Mouse (Mus musculus) embryonic facial prominence, embryonic 15.5 days (tissue): ENCODE measurements at regions not wholly inside any gene's neighbourhood (a gene's known extent, or its start where the extent isn't known, plus 50 kb on each side); places are given as distances from the start of the nearest gene placed in this dataset.
"Not testable (repeated sequence)": the region's sequence is repeated elsewhere in the genome, so short reads cannot be mapped to it uniquely, and the experiment has no call there.

ENCODE experiments used
- ATAC-seq: fragments of 200-750 bp; cut with Nextera tagmentation; 2 replicates; pipeline ENCODE4 v1.8.0; 2017; ENCODE audit warnings: low read depth, moderate TSS enrichment; ENCODE audit not compliant: insufficient number of reproducible peaks, low FRiP score, low TSS enrichment
- H3K27ac ChIP-seq: fragments of 300-500 bp; sonication (generic); replicated peaks from 2 replicates; pipeline ENCODE4 v1.5.1; 2015; ENCODE audit warnings: mild to moderate bottlenecking, inconsistent platforms
- H3K27me3 ChIP-seq: fragments of 300-500 bp; sonication (generic); 2 replicates; pipeline ENCODE4 v1.6.1; 2015; ENCODE audit warnings: inconsistent platforms
- H3K36me3 ChIP-seq: fragments of 300-500 bp; sonication (generic); 2 replicates; pipeline ENCODE4 v1.6.1; 2015; ENCODE audit warnings: mild to moderate bottlenecking, inconsistent platforms
- H3K4me1 ChIP-seq: fragments of 300-500 bp; sonication (generic); 2 replicates; pipeline ENCODE4 v1.6.1; 2015; ENCODE audit warnings: inconsistent platforms
- H3K4me2 ChIP-seq: fragments of 300-500 bp; sonication (generic); replicated peaks from 2 replicates; pipeline ENCODE4 v1.6.1; 2015; ENCODE audit warnings: mild to moderate bottlenecking, inconsistent platforms
- H3K4me3 ChIP-seq: fragments of 300-500 bp; sonication (generic); replicated peaks from 2 replicates; pipeline ENCODE4 v1.5.1; 2015; ENCODE audit warnings: mild to moderate bottlenecking, inconsistent platforms
- H3K9ac ChIP-seq: fragments of 300-500 bp; sonication (generic); 2 replicates; pipeline ENCODE4 v1.6.1; 2015; ENCODE audit warnings: inconsistent platforms
- H3K9me3 ChIP-seq: fragments of 300-500 bp; sonication (generic); replicated peaks from 2 replicates; pipeline ENCODE4 v1.6.1; 2016; ENCODE audit warnings: inconsistent platforms
- WGBS: fragments of 180-500 bp; shearing (Covaris S2); methylation state at CpG from one replicate; pipeline ENCODE4 v1.1.7; 2015; 5-methylcytosine and 5-hydroxymethylcytosine counted together

GRCm38 (mm10) chr3:39809586-39809985 lies 721.5 kb upstream of the Intu start:
- H3K9me3 ChIP-seq, result no peaks in the 10 kb centered on the region
- H3K9ac ChIP-seq, result no peak overlapping the region
- H3K4me2 ChIP-seq, result no peak overlapping the region
- no peak overlapping the region for H3K27ac ChIP-seq
- no peak for ATAC-seq
- no peaks in the 10 kb centered on the region for H3K27me3 ChIP-seq
- no peaks in the 10 kb centered on the region for H3K36me3 ChIP-seq
- no peaks in the 10 kb centered on the region for H3K4me1 ChIP-seq
- H3K4me3 ChIP-seq, result no peak overlapping the region
- 65% methylated on average over 1 of the region's 1 CpGs for WGBS

GRCm38 (mm10) chr3:39814814-39815213 lies 716.3 kb upstream of the Intu start:
- 20% methylated on average over 6 of the region's 6 CpGs for WGBS
- H3K9me3 ChIP-seq, result no peaks in the 10 kb centered on the region
- H3K36me3 ChIP-seq, result no peaks in the 10 kb centered on the region
- no peak overlapping the region for H3K9ac ChIP-seq
- no peak overlapping the region for H3K4me2 ChIP-seq
- no peaks in the 10 kb centered on the region for H3K4me1 ChIP-seq
- no peak overlapping the region for H3K27ac ChIP-seq
- no peak overlapping the region for H3K4me3 ChIP-seq
- no peaks in the 10 kb centered on the region for H3K27me3 ChIP-seq
- ATAC-seq, result no peak

- H3K9me3 ChIP-seq, result no peaks in the 10 kb centered on the region
- no peak overlapping the region for H3K9ac ChIP-seq
- H3K4me2 ChIP-seq, result no peak overlapping the region
- H3K27ac ChIP-seq, result no peak overlapping the region
- ATAC-seq, result no peak
- H3K36me3 ChIP-seq, result no peaks in the 10 kb centered on the region
- no peaks in the 10 kb centered on the region for H3K4me1 ChIP-seq
- no peaks in the 10 kb centered on the region for H3K27me3 ChIP-seq
- 87% methylated on average over 8 of the region's 8 CpGs for WGBS
- no peak overlapping the region for H3K4me3 ChIP-seq
Observed at GRCm38 (mm10) chr3:39830488-39831056, 700.5 kb upstream of the Intu start.

- no peak overlapping the region for H3K4me3 ChIP-seq
- no peaks in the 10 kb centered on the region for H3K9me3 ChIP-seq
- WGBS, result 49% methylated on average over 6 of the region's 6 CpGs
- no peaks in the 10 kb centered on the region for H3K27me3 ChIP-seq
- no peak for ATAC-seq
- no peaks in the 10 kb centered on the region for H3K36me3 ChIP-seq
- H3K27ac ChIP-seq, result no peak overlapping the region
- H3K4me1 ChIP-seq, result no peaks in the 10 kb centered on the region
- no peak overlapping the region for H3K9ac ChIP-seq
- no peak overlapping the region for H3K4me2 ChIP-seq
Observed at GRCm38 (mm10) chr3:39838377-39839145, 692.5 kb upstream of the Intu start.

- no peaks in the 10 kb centered on the region for H3K27me3 ChIP-seq
- WGBS, result 81% methylated on average over 5 of the region's 5 CpGs
- H3K36me3 ChIP-seq, result no peaks in the 10 kb centered on the region
- H3K9ac ChIP-seq, result no peak overlapping the region
- no peak overlapping the region for H3K4me3 ChIP-seq
- H3K4me2 ChIP-seq, result no peak overlapping the region
- H3K27ac ChIP-seq, result no peak overlapping the region
- no peaks in the 10 kb centered on the region for H3K4me1 ChIP-seq
- no peak for ATAC-seq
- H3K9me3 ChIP-seq, result no peaks in the 10 kb centered on the region
Observed at GRCm38 (mm10) chr3:39840946-39841345, 690.1 kb upstream of the Intu start.

- no peaks in the 10 kb centered on the region for H3K36me3 ChIP-seq
- no peak overlapping the region for H3K4me2 ChIP-seq
- H3K27ac ChIP-seq, result no peak overlapping the region
- H3K4me3 ChIP-seq, result no peak overlapping the region
- H3K9ac ChIP-seq, result no peak overlapping the region
- H3K4me1 ChIP-seq, result no peaks in the 10 kb centered on the region
- H3K9me3 ChIP-seq, result no peaks in the 10 kb centered on the region
- WGBS, result 84% methylated on average over 2 of the region's 2 CpGs
- ATAC-seq, result no peak
- H3K27me3 ChIP-seq, result no peaks in the 10 kb centered on the region
Observed at GRCm38 (mm10) chr3:39845123-39845522, 686.0 kb upstream of the Intu start.

- H3K9ac ChIP-seq, result no peak overlapping the region
- no peak overlapping the region for H3K27ac ChIP-seq
- H3K4me1 ChIP-seq, result no peaks in the 10 kb centered on the region
- H3K27me3 ChIP-seq, result no peaks in the 10 kb centered on the region
- H3K4me2 ChIP-seq, result no peak overlapping the region
- no peak for ATAC-seq
- no peaks in the 10 kb centered on the region for H3K36me3 ChIP-seq
- 70% methylated on average over 6 of the region's 6 CpGs for WGBS
- H3K4me3 ChIP-seq, result no peak overlapping the region
- no peaks in the 10 kb centered on the region for H3K9me3 ChIP-seq
Observed at GRCm38 (mm10) chr3:39848829-39849228, 682.3 kb upstream of the Intu start.

GRCm38 (mm10) chr3:39857214-39857839 lies 673.8 kb upstream of the Intu start:
- Histone ChIP-seq H3K36me3 (no peaks in the 10 kb centered on the region), H3K9me3 (no peaks in the 10 kb centered on the region), H3K4me3 (no peak overlapping the region), H3K4me1 (no peaks in the 10 kb centered on the region), H3K4me2 (no peak overlapping the region), H3K9ac (no peak overlapping the region), H3K27ac (no peak overlapping the region), H3K27me3 (no peaks in the 10 kb centered on the region)
- 87% methylated on average over 9 of the region's 9 CpGs for WGBS
- no peak for ATAC-seq

- not testable (repeated sequence) for H3K4me3 ChIP-seq, H3K9me3 ChIP-seq, ATAC-seq, H3K4me2 ChIP-seq, H3K4me1 ChIP-seq, H3K27ac ChIP-seq, H3K27me3 ChIP-seq, H3K36me3 ChIP-seq, H3K9ac ChIP-seq
- 68% methylated on average over 1 of the region's 1 CpGs for WGBS
Observed at GRCm38 (mm10) chr3:39876046-39876445, 655.0 kb upstream of the Intu start.

- H3K36me3 ChIP-seq, result no peaks in the 10 kb centered on the region
- no peaks in the 10 kb centered on the region for H3K4me1 ChIP-seq
- no peak overlapping the region for H3K4me3 ChIP-seq
- 50% methylated on average over 4 of the region's 4 CpGs for WGBS
- no peak overlapping the region for H3K4me2 ChIP-seq
- H3K27ac ChIP-seq, result no peak overlapping the region
- H3K9ac ChIP-seq, result no peak overlapping the region
- H3K27me3 ChIP-seq, result no peaks in the 10 kb centered on the region
- no peak for ATAC-seq
- no peaks in the 10 kb centered on the region for H3K9me3 ChIP-seq
Observed at GRCm38 (mm10) chr3:39884370-39884769, 646.7 kb upstream of the Intu start.

GRCm38 (mm10) chr3:39888376-39888775 lies 642.7 kb upstream of the Intu start:
- no peaks in the 10 kb centered on the region for H3K27me3 ChIP-seq
- no peak overlapping the region for H3K4me2 ChIP-seq
- no peaks in the 10 kb centered on the region for H3K36me3 ChIP-seq
- ATAC-seq, result no peak
- no peak overlapping the region for H3K4me3 ChIP-seq
- no peak overlapping the region for H3K27ac ChIP-seq
- no peak overlapping the region for H3K9ac ChIP-seq
- H3K4me1 ChIP-seq, result no peaks in the 10 kb centered on the region
- WGBS, result 79% methylated on average over 5 of the region's 5 CpGs
- no peaks in the 10 kb centered on the region for H3K9me3 ChIP-seq
